Mouse (Mus musculus): ENCODE measurements around the gene Ibtk. TPM values are rescaled to one million over a fixed set of nuclear protein-coding genes. Genes with fewer than 3 reads are reported as not detected.
"Not testable (repeated sequence)": the region's sequence is repeated elsewhere in the genome, so short reads cannot be mapped to it uniquely, and the experiment has no call there.

The Ibtk gene
- 31.2 and 31.6 TPM in 2 replicates for polyA plus RNA-seq (2015; fragmentation: Nextera tagmentation; extraction: Ambion mirVana)

- no peaks in the 10 kb centered on the region for H3K9me3 ChIP-seq
- H3K36me3 ChIP-seq: no peaks in the 10 kb centered on the region
- peak within 1 kb of the TSS; percentile 64 for H3K4me2 ChIP-seq
- peaks cover 14% of the 10 kb centered on the region for H3K4me1 ChIP-seq
- under 1% methylated on average over 52 of the region's 52 CpGs for WGBS
- H3K27ac ChIP-seq: peak within 1 kb of the TSS; percentile 99
- peak within 1 kb of the TSS; percentile 99 for H3K9ac ChIP-seq
- no peaks in the 10 kb centered on the region for H3K27me3 ChIP-seq
- ATAC-seq (ENCODE audit: insufficient number of reproducible peaks, low FRiP score, low TSS enrichment, low read depth): peak; percentile 99
- H3K4me3 ChIP-seq: peak within 1 kb of the TSS; percentile 90
Observed at GRCm38 (mm10) chr9:85749142-85749921, at the start of gene Ibtk. Ibtk (minus strand) TSS chr9:85749334.

- not testable (repeated sequence) for H3K9me3 ChIP-seq; H3K27ac ChIP-seq; H3K27me3 ChIP-seq; H3K4me3 ChIP-seq; H3K4me1 ChIP-seq; ATAC-seq (ENCODE audit: insufficient number of reproducible peaks, low FRiP score, low TSS enrichment, low read depth); H3K4me2 ChIP-seq; H3K9ac ChIP-seq; H3K36me3 ChIP-seq
- WGBS: 94% methylated on average over 18 of the region's 18 CpGs
Observed at GRCm38 (mm10) chr9:85791521-85791920, 42.4 kb upstream of the Ibtk start.

- no peaks in the 10 kb centered on the region for H3K36me3 ChIP-seq
- 69% methylated on average over 4 of the region's 4 CpGs for WGBS
- no peaks in the 10 kb centered on the region for H3K27me3 ChIP-seq
- no peaks in the 10 kb centered on the region for H3K9me3 ChIP-seq
- H3K4me2 ChIP-seq: no peak overlapping the region
- H3K4me3 ChIP-seq: no peak overlapping the region
- no peak overlapping the region for H3K9ac ChIP-seq
- no peak for ATAC-seq (ENCODE audit: insufficient number of reproducible peaks, low FRiP score, low TSS enrichment, low read depth)
- no peak overlapping the region for H3K27ac ChIP-seq
- H3K4me1 ChIP-seq: no peaks in the 10 kb centered on the region
Observed at GRCm38 (mm10) chr9:85780249-85780648, 31.1 kb upstream of the Ibtk start.

DNA sequence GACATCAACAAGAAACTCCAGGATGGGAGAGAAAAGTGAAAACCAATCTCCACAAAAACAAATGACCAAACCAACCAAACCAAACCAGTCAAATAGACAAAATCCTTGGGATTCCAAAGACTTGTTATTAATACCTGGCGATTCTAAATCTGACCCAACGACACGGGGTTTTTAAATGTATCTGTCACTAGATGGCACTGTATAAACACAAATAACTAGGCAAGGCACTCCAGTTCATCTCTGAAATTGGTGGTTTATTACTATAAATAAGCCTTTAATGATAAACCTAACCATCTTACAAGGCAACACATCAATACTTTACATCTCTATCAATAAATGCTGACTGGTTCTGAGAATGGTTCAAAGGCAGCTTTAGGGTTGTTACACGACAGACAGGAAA lies 30.3 kb upstream of the Ibtk start:
- WGBS: 20% methylated on average over 4 of the region's 4 CpGs
- H3K9ac ChIP-seq: no peak overlapping the region
- no peaks in the 10 kb centered on the region for H3K27me3 ChIP-seq
- H3K4me1 ChIP-seq: no peaks in the 10 kb centered on the region
- H3K36me3 ChIP-seq: no peaks in the 10 kb centered on the region
- H3K9me3 ChIP-seq: no peaks in the 10 kb centered on the region
- H3K27ac ChIP-seq: no peak overlapping the region
- no peak overlapping the region for H3K4me3 ChIP-seq
- H3K4me2 ChIP-seq: no peak overlapping the region
- no peak for ATAC-seq (ENCODE audit: insufficient number of reproducible peaks, low FRiP score, low TSS enrichment, low read depth)

DNA sequence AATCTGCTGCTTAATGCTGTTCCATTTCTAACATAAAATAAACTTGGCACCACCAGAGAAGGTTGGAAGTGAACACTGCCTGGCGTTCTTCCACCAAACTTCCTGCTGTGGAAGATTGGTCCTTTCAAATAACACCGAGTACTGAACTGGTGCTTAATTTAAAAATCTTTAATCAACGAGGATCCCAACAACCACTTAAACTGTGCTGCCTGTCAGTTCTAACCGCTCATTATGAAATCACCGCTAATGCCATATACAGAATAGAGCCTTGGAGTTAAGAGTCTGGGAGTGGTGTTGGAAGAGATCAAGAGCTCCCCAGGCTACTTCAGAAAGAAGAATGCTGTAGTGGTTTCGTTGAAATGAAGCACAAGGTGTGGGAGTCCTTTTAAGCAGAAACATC lies 28.4 kb upstream of the Ibtk start:
- no peak overlapping the region for H3K9ac ChIP-seq
- H3K4me1 ChIP-seq: no peaks in the 10 kb centered on the region
- H3K27ac ChIP-seq: no peak overlapping the region
- H3K36me3 ChIP-seq: no peaks in the 10 kb centered on the region
- no peaks in the 10 kb centered on the region for H3K9me3 ChIP-seq
- H3K4me3 ChIP-seq: no peak overlapping the region
- ATAC-seq (ENCODE audit: insufficient number of reproducible peaks, low FRiP score, low TSS enrichment, low read depth): no peak
- no peak overlapping the region for H3K4me2 ChIP-seq
- 52% methylated on average over 6 of the region's 6 CpGs for WGBS
- H3K27me3 ChIP-seq: no peaks in the 10 kb centered on the region

- no peak overlapping the region for H3K27ac ChIP-seq
- H3K4me1 ChIP-seq: no peaks in the 10 kb centered on the region
- no peaks in the 10 kb centered on the region for H3K9me3 ChIP-seq
- WGBS: 62% methylated on average over 12 of the region's 12 CpGs
- no peak overlapping the region for H3K9ac ChIP-seq
- H3K36me3 ChIP-seq: no peaks in the 10 kb centered on the region
- no peak overlapping the region for H3K4me3 ChIP-seq
- H3K4me2 ChIP-seq: no peak overlapping the region
- ATAC-seq (ENCODE audit: insufficient number of reproducible peaks, low FRiP score, low TSS enrichment, low read depth): no peak
- H3K27me3 ChIP-seq: no peaks in the 10 kb centered on the region
Observed at GRCm38 (mm10) chr9:85772280-85772679, 23.1 kb upstream of the Ibtk start.

- H3K4me3 ChIP-seq: no peak overlapping the region
- H3K27me3 ChIP-seq: no peaks in the 10 kb centered on the region
- WGBS: 31% methylated on average over 3 of the region's 3 CpGs
- no peaks in the 10 kb centered on the region for H3K9me3 ChIP-seq
- no peak for ATAC-seq (ENCODE audit: insufficient number of reproducible peaks, low FRiP score, low TSS enrichment, low read depth)
- no peak overlapping the region for H3K9ac ChIP-seq
- H3K27ac ChIP-seq: no peak overlapping the region
- no peaks in the 10 kb centered on the region for H3K4me1 ChIP-seq
- no peaks in the 10 kb centered on the region for H3K36me3 ChIP-seq
- H3K4me2 ChIP-seq: no peak overlapping the region
Observed at GRCm38 (mm10) chr9:85771454-85771853, 22.3 kb upstream of the Ibtk start.

DNA sequence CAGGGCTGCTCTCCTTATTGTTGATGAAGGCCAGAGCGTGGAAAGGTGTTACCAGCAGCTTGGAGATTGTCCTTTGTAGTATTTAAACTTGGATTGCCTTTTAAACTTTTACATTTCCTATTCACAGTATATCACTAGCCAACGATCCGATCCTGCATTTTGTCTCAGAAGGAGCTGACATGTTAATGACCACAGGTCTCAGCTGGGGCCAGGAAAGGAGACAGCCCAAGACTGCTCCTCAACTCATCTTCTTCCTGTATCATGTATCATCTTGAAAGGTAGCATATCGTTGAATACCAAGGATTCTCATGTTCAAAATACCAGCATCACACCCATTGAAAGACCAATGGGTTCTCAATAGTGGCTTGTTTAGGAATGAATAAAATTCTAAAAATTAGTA lies 21.2 kb upstream of the Ibtk start:
- ATAC-seq (ENCODE audit: insufficient number of reproducible peaks, low FRiP score, low TSS enrichment, low read depth): no peak
- Histone ChIP-seq H3K27me3 (no peaks in the 10 kb centered on the region), H3K9ac (no peak overlapping the region), H3K4me2 (no peak overlapping the region), H3K36me3 (no peaks in the 10 kb centered on the region), H3K9me3 (no peaks in the 10 kb centered on the region), H3K4me3 (no peak overlapping the region), H3K4me1 (no peaks in the 10 kb centered on the region), H3K27ac (no peak overlapping the region)
- WGBS: 58% methylated on average over 4 of the region's 4 CpGs

- no peak for ATAC-seq (ENCODE audit: insufficient number of reproducible peaks, low FRiP score, low TSS enrichment, low read depth)
- Histone ChIP-seq H3K27ac (no peak overlapping the region), H3K36me3 (no peaks in the 10 kb centered on the region), H3K9ac (no peak overlapping the region), H3K27me3 (no peaks in the 10 kb centered on the region), H3K4me3 (no peak overlapping the region), H3K4me1 (no peaks in the 10 kb centered on the region), H3K4me2 (no peak overlapping the region), H3K9me3 (no peaks in the 10 kb centered on the region)
- WGBS: 67% methylated on average over 12 of the region's 12 CpGs
Observed at GRCm38 (mm10) chr9:85769057-85769789, 20.1 kb upstream of the Ibtk start.

DNA sequence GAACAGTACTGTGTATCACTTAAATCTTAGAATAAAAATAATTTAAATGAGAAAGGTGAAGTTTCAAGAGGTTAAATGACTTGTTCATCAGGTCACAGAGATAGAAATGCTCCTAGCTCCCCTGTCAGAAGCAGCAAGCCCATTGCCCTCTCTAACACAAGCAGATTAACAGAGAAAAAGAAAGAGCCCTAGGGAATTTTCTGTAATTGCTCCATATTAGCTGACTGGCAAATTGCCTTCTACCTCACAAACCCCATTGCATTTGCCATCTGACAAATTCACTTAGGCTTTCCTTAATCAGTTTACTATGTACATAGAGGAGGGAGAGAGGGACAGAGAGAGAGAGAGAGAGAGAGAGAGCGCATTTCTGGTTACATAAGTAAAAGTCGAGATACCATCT lies 18.1 kb upstream of the Ibtk start:
- Histone ChIP-seq H3K4me3 (no peak overlapping the region), H3K9ac (no peak overlapping the region), H3K4me1 (no peaks in the 10 kb centered on the region), H3K4me2 (no peak overlapping the region), H3K27ac (no peak overlapping the region), H3K9me3 (no peaks in the 10 kb centered on the region), H3K27me3 (no peaks in the 10 kb centered on the region), H3K36me3 (no peaks in the 10 kb centered on the region)
- 84% methylated on average over 2 of the region's 2 CpGs for WGBS
- no peak for ATAC-seq (ENCODE audit: insufficient number of reproducible peaks, low FRiP score, low TSS enrichment, low read depth)

GRCm38 (mm10) chr9:85762476-85762875 lies 13.3 kb upstream of the Ibtk start:
- no peaks in the 10 kb centered on the region for H3K4me1 ChIP-seq
- no peaks in the 10 kb centered on the region for H3K36me3 ChIP-seq
- ATAC-seq (ENCODE audit: insufficient number of reproducible peaks, low FRiP score, low TSS enrichment, low read depth): no peak
- no peak overlapping the region for H3K9ac ChIP-seq
- H3K4me2 ChIP-seq: no peak overlapping the region
- no peak overlapping the region for H3K27ac ChIP-seq
- H3K9me3 ChIP-seq: no peaks in the 10 kb centered on the region
- WGBS: 90% methylated on average over 1 of the region's 1 CpGs
- H3K4me3 ChIP-seq: no peak overlapping the region
- H3K27me3 ChIP-seq: no peaks in the 10 kb centered on the region

GRCm38 (mm10) chr9:85750797-85751196 lies 1.7 kb upstream of the Ibtk start:
- no peak for ATAC-seq (ENCODE audit: insufficient number of reproducible peaks, low FRiP score, low TSS enrichment, low read depth)
- Histone ChIP-seq H3K27me3 (no peaks in the 10 kb centered on the region), H3K4me2 (no peak overlapping the region), H3K4me1 (peaks cover 14% of the 10 kb centered on the region), H3K4me3 (no peak overlapping the region), H3K9me3 (no peaks in the 10 kb centered on the region), H3K27ac (no peak overlapping the region), H3K9ac (no peak overlapping the region), H3K36me3 (no peaks in the 10 kb centered on the region)
- WGBS: 88% methylated on average over 7 of the region's 7 CpGs
